Mouse (Mus musculus) intestine, embryonic 16.5 days (tissue): ENCODE results near the gene Aspscr1. TPM values are rescaled to one million over a fixed set of nuclear protein-coding genes. Genes with fewer than 3 reads are reported as not detected.

Experiments
- ATAC-seq: fragments of 200-750 bp; cut with Nextera tagmentation; 2 replicates; pipeline ENCODE4 v1.8.0; 2017; ENCODE audit warnings: moderate TSS enrichment, moderate library complexity
- H3K27ac ChIP-seq: fragments of 300-500 bp; sonication (generic); 2 replicates; pipeline ENCODE4 v1.5.1; 2014; ENCODE audit warnings: mild to moderate bottlenecking, low read length
- H3K27me3 ChIP-seq: fragments of 300-500 bp; sonication (generic); replicated peaks from 2 replicates; pipeline ENCODE4 v1.6.1; 2014; ENCODE audit warnings: low read length, control low read depth, mixed read lengths; ENCODE audit not compliant: control insufficient read depth, insufficient read depth
- H3K36me3 ChIP-seq: fragments of 300-500 bp; sonication (generic); 2 replicates; pipeline ENCODE4 v1.6.1; 2014; ENCODE audit warnings: low read length, control low read depth; ENCODE audit not compliant: control insufficient read depth, insufficient read depth
- H3K4me1 ChIP-seq: fragments of 300-500 bp; sonication (generic); 2 replicates; pipeline ENCODE4 v1.6.1; 2014; ENCODE audit warnings: low read length, control low read depth, mixed read lengths; ENCODE audit not compliant: control insufficient read depth, insufficient read depth
- H3K4me2 ChIP-seq: fragments of 300-500 bp; sonication (generic); 2 replicates; pipeline ENCODE4 v1.6.1; 2014; ENCODE audit warnings: low read depth, low read length, control low read depth
- H3K4me3 ChIP-seq: fragments of 300-500 bp; sonication (generic); 2 replicates; pipeline ENCODE4 v1.5.1; 2014; ENCODE audit warnings: mild to moderate bottlenecking, low read length
- H3K9ac ChIP-seq: fragments of 300-500 bp; sonication (generic); 2 replicates; pipeline ENCODE4 v1.6.1; 2014; ENCODE audit warnings: low read depth, low read length
- H3K9me3 ChIP-seq: fragments of 300-500 bp; sonication (generic); 2 replicates; pipeline ENCODE4 v1.6.1; 2016; ENCODE audit warnings: low read length, control low read depth; ENCODE audit not compliant: control insufficient read depth
- WGBS: fragments of 180-500 bp; shearing (Covaris S2); extraction: QIAGEN DNeasy Blood & Tissue Kit; methylation state at CpG from one replicate; pipeline ENCODE4 v1.1.7; 2014; 5-methylcytosine and 5-hydroxymethylcytosine counted together
- microRNA-seq: library from miRNA; unstranded; fragments of <30 nt; microRNA quantifications from one replicate; pipeline ENCODE4, GENCODE M21; 2016
- polyA plus RNA-seq: library from polyadenylated mRNA; unstranded; fragments of >200 nt; fragmentation: Nextera tagmentation; extraction: Ambion mirVana; gene quantifications from 2 replicates; pipeline ENCODE4 v1.2.1, GENCODE M21; 2015

Aspscr1 gene
- polyA plus RNA-seq, 1 experiment from 2014 or later: 108 TPM

DNA sequence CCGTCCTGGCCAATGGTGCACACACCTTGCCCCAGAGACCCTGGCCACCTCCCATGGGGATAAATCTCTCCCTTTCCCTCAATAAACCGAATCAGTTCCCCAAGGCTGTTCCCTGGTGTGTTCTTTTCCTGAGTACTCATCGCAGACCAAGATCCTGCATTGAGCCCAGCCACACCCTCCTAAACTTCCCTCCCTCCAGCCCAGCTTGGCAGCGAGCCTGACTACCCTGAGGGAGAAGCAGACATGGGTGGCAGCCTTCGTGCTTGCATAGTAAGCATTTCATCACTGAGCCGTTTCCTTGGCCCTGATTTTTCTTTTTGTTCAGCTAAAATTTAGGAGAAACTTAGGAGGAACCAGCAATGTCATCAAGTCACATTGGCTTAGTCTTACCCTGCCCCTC lies 60.7 kb downstream of the Aspscr1 start:
- no peak overlapping the region for H3K9ac ChIP-seq
- H3K27me3 ChIP-seq: no peaks in the 10 kb centered on the region
- no peak for ATAC-seq
- no peaks in the 10 kb centered on the region for H3K36me3 ChIP-seq
- H3K4me2 ChIP-seq: no peak overlapping the region
- H3K9me3 ChIP-seq: no peaks in the 10 kb centered on the region
- no peak overlapping the region for H3K27ac ChIP-seq
- no peaks in the 10 kb centered on the region for H3K4me1 ChIP-seq
- H3K4me3 ChIP-seq: no peak overlapping the region
- 51% methylated on average over 6 of the region's 6 CpGs for WGBS

DNA sequence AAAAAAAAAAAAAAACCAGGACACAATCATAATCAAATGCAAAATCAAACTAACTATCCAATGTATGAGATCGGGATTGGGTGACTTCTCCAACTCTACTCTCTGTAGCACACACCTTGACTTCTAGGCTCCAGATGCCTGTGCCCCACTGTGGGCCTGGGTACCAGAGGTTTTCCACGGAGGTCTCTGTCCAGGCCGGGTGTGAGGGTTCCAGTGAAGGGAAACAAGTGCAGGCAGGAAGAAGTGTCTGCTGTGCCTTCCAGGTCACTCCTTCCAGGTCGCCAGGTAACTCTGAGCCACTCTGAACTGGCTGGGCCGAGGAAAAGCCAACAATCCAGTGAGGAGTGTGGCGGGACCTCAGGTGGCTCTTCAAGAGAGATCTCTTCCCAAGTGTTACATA lies 63.7 kb downstream of the Aspscr1 start:
- no peak for ATAC-seq
- Histone ChIP-seq H3K9ac (no peak overlapping the region), H3K4me3 (no peak overlapping the region), H3K4me2 (no peak overlapping the region), H3K27ac (no peak overlapping the region), H3K4me1 (no peaks in the 10 kb centered on the region), H3K9me3 (no peaks in the 10 kb centered on the region), H3K36me3 (no peaks in the 10 kb centered on the region), H3K27me3 (no peaks in the 10 kb centered on the region)
- WGBS: 77% methylated on average over 6 of the region's 6 CpGs

DNA sequence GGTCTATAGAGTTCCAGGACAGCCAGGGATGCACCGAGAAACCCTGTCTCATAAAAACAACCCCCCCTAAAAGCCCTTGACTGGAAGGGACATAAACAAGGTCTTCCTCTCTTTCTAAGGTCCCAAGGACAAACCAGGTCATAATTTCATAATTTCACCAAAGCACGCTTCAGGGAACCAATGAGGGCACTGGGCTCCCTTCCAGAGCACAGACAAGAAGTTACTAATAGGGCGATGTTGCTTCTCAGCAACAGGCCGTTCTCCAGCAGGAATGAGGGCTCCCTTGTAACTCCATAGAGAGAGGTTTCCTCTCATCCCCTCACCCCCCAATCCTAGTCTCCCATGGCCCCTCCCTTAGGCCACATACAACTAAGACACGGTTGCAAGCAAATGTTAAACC lies 68.2 kb downstream of the Aspscr1 start:
- H3K4me2 ChIP-seq: no peak overlapping the region
- 86% methylated on average over 5 of the region's 5 CpGs for WGBS
- H3K9ac ChIP-seq: no peak overlapping the region
- H3K27me3 ChIP-seq: no peaks in the 10 kb centered on the region
- no peak for ATAC-seq
- no peaks in the 10 kb centered on the region for H3K36me3 ChIP-seq
- H3K9me3 ChIP-seq: no peaks in the 10 kb centered on the region
- H3K4me3 ChIP-seq: no peak overlapping the region
- H3K4me1 ChIP-seq: 0 out of 2 replicates have a peak, but pooled peaks cover 2% of the 10 kb centered on the region
- H3K27ac ChIP-seq: no peak overlapping the region

DNA sequence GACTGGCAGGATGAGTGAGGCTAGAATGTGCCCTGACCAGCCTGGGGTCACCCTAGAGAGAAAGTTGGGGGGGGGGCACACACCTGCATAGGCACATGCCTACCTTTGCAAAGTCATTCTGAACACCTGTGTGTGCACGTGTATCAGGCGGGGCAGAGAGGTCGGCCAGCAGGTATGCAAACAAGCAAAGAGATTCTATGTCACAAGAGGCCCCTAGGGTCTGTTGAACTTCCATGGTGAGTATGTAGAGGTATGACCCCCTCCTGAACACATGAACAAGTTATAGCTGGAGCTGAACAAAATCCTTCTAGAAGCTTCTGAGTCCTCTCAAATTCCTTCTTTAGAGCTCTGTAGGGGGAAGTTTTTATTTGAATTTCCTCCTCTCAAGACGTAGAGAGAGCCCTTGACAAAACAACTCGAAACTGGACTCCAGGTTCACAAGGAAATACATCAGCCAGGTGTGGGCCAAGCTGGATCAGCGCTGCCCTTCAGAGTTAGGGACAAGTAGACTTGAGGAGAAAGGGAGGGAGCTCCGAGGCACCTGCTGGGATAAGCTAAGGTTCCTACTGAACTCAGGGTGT lies 71.4 kb downstream of the Aspscr1 start:
- no peak for ATAC-seq
- Histone ChIP-seq H3K4me1 (0 out of 2 replicates have a peak, but pooled peaks cover 2% of the 10 kb centered on the region), H3K36me3 (no peaks in the 10 kb centered on the region), H3K9ac (0 out of 2 replicates have a peak overlapping the region, but pooled peaks have one; percentile 11), H3K27ac (no peak overlapping the region), H3K27me3 (no peaks in the 10 kb centered on the region), H3K9me3 (no peaks in the 10 kb centered on the region), H3K4me2 (no peak overlapping the region), H3K4me3 (no peak overlapping the region)
- WGBS: 65% methylated on average over 7 of the region's 7 CpGs

DNA sequence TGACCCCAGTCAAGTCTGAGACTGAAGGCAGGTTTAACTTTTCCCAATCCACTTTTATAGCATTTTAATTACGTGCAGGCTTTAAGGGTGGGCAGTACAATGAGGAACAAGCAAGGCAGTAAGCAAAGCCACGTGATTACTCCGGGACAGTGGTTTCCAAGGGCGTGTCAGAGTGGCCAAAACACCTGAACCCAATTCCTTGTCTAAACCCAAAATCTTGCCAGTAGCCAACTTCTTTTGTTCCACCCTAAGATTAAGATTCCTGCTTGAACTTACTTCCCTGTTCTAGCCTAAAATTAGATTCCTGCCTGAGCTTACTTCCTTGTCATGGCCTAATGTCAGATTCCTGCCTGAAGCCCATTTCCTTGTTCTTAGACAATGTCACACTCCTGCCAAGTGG lies 75.2 kb downstream of the Aspscr1 start:
- ATAC-seq: no peak
- H3K4me3 ChIP-seq: no peak overlapping the region
- WGBS: 71% methylated on average over 4 of the region's 4 CpGs
- no peak overlapping the region for H3K27ac ChIP-seq
- H3K9me3 ChIP-seq: no peaks in the 10 kb centered on the region
- no peaks in the 10 kb centered on the region for H3K36me3 ChIP-seq
- no peaks in the 10 kb centered on the region for H3K27me3 ChIP-seq
- 0 out of 2 replicates have a peak, but pooled peaks cover 2% of the 10 kb centered on the region for H3K4me1 ChIP-seq
- no peak overlapping the region for H3K4me2 ChIP-seq
- H3K9ac ChIP-seq: no peak overlapping the region

DNA sequence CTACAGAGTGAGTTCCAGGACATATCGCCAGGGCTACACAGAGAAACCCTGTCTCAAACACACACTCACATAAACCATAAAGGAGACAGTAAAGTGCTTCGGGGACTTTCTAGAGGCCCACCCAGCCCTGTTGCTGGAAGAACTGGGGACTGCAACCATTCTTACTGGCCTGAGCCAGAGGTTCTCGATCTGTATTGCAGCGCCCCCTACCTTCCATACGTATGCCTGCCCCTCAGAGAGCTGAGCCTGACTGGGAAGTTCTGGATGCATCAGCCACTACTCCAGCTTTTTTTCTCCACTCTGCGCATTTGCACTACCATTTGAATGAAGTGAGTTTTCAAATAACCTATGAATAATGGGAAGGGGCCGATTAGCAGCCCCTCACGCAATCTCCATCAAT lies 76.7 kb downstream of the Aspscr1 start:
- ATAC-seq: no peak
- no peak overlapping the region for H3K4me2 ChIP-seq
- no peaks in the 10 kb centered on the region for H3K36me3 ChIP-seq
- no peaks in the 10 kb centered on the region for H3K9me3 ChIP-seq
- H3K9ac ChIP-seq: no peak overlapping the region
- no peaks in the 10 kb centered on the region for H3K27me3 ChIP-seq
- no peak overlapping the region for H3K27ac ChIP-seq
- 64% methylated on average over 8 of the region's 8 CpGs for WGBS
- H3K4me3 ChIP-seq: no peak overlapping the region
- H3K4me1 ChIP-seq: no peaks in the 10 kb centered on the region

DNA sequence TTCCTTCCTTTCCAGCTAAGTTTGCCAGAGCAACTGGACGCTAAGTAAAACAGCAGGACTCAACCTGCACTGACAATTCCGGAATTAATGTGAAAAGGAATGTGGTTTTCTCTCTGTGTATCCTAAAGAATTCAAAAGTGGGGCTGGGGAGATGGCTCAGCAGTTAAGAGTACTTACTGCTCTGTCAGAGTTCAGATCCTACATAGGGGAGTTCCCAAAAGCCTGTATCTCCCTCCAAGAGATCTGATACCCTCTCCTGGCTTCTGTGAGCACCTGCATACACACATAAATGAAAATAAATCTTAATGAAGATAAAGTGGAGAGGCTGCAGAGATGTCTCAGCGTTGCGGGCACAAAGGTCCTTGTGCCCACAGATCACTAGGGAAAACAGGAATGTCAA lies 78.8 kb downstream of the Aspscr1 start:
- H3K27ac ChIP-seq: no peak overlapping the region
- no peak for ATAC-seq
- WGBS: 76% methylated on average over 4 of the region's 4 CpGs
- H3K36me3 ChIP-seq: no peaks in the 10 kb centered on the region
- no peak overlapping the region for H3K4me3 ChIP-seq
- no peaks in the 10 kb centered on the region for H3K27me3 ChIP-seq
- no peaks in the 10 kb centered on the region for H3K9me3 ChIP-seq
- H3K9ac ChIP-seq: no peak overlapping the region
- no peaks in the 10 kb centered on the region for H3K4me1 ChIP-seq
- no peak overlapping the region for H3K4me2 ChIP-seq

Small RNA genes within 50 kb of the gene (microRNA-seq; reads per million reads assigned to microRNA genes)
- 0.91 reads per million for gene Mir6936

Other genes with a start within 250 kb of the Aspscr1 start
- gene Nploc4, start 235.3 kb upstream of the Aspscr1 start, polyA plus RNA-seq: 19.5 and 20.0 TPM in 2 replicates
- not detected in 2 replicates for gene Tspan10, start 230.3 kb upstream of the Aspscr1 start, polyA plus RNA-seq
- 0.35 and 0.39 TPM in 2 replicates for gene Pde6g, start 219.5 kb upstream of the Aspscr1 start, polyA plus RNA-seq
- 21.0 and 24.6 TPM in 2 replicates for gene Oxld1, start 214.9 kb upstream of the Aspscr1 start, polyA plus RNA-seq
- 27.1 and 31.3 TPM in 2 replicates for gene Ccdc137, start 214.9 kb upstream of the Aspscr1 start, polyA plus RNA-seq
- 32.6 and 38.9 TPM in 2 replicates for gene Arl16, start 205.4 kb upstream of the Aspscr1 start, polyA plus RNA-seq
- gene Mrpl12, start 188.4 kb upstream of the Aspscr1 start, polyA plus RNA-seq: 228 and 239 TPM in 2 replicates
- 104 and 108 TPM in 2 replicates for gene Slc25a10, start 181.1 kb upstream of the Aspscr1 start, polyA plus RNA-seq
- gene Gcgr, start 142.3 kb upstream of the Aspscr1 start, polyA plus RNA-seq: 0.76 TPM in 2 replicates
- 119 and 129 TPM in 2 replicates for gene Mcrip1, start 123.2 kb upstream of the Aspscr1 start, polyA plus RNA-seq
- gene Ppp1r27, start 121.8 kb upstream of the Aspscr1 start, polyA plus RNA-seq: 0.37 TPM in 1 of 2 replicates, not detected in the other
- 1,365 and 1,538 TPM in 2 replicates for gene P4hb, start 99.7 kb upstream of the Aspscr1 start, polyA plus RNA-seq
- 626 and 641 TPM in 2 replicates for gene Arhgdia, start 91.3 kb upstream of the Aspscr1 start, polyA plus RNA-seq
- gene Alyref, start 74.6 kb upstream of the Aspscr1 start, polyA plus RNA-seq: 19.6 and 86.6 TPM in 2 replicates
- 164 and 171 TPM in 2 replicates for gene Anapc11, start 74.6 kb upstream of the Aspscr1 start, polyA plus RNA-seq
- gene Npb, start 64.5 kb upstream of the Aspscr1 start, polyA plus RNA-seq: 2.7 and 3.8 TPM in 2 replicates
- 393 and 441 TPM in 2 replicates for gene Pcyt2, start 55.0 kb upstream of the Aspscr1 start, polyA plus RNA-seq
- gene Sirt7, start 47.7 kb upstream of the Aspscr1 start, polyA plus RNA-seq: 47.7 and 52.9 TPM in 2 replicates
- 16.3 and 16.9 TPM in 2 replicates for gene Mafg, start 39.4 kb upstream of the Aspscr1 start, polyA plus RNA-seq
- 24.8 and 26.6 TPM in 2 replicates for gene Pycr1, start 29.2 kb upstream of the Aspscr1 start, polyA plus RNA-seq
- 0.26 TPM in 1 of 2 replicates, not detected in the other for gene Myadml2, start 24.8 kb upstream of the Aspscr1 start, polyA plus RNA-seq
- 0.54 and 1.0 TPM in 2 replicates for gene Notum, start 11.8 kb upstream of the Aspscr1 start, polyA plus RNA-seq
- gene Cenpx, start 40.8 kb downstream of the Aspscr1 start, polyA plus RNA-seq: 159 and 174 TPM in 2 replicates
- gene Lrrc45, start 41.0 kb downstream of the Aspscr1 start, polyA plus RNA-seq: 43.0 and 44.4 TPM in 2 replicates
- 30.4 and 31.2 TPM in 2 replicates for gene Rac3, start 48.5 kb downstream of the Aspscr1 start, polyA plus RNA-seq
- gene Dcxr, start 54.3 kb downstream of the Aspscr1 start, polyA plus RNA-seq: 56.0 and 65.0 TPM in 2 replicates
- 1.7 and 2.3 TPM in 2 replicates for gene Cbr2, start 59.1 kb downstream of the Aspscr1 start, polyA plus RNA-seq
- gene Hmga1b, start 89.8 kb downstream of the Aspscr1 start, polyA plus RNA-seq: 5.9 and 7.6 TPM in 2 replicates
- 40.6 and 40.7 TPM in 2 replicates for gene Rfng, start 111.2 kb downstream of the Aspscr1 start, polyA plus RNA-seq
- gene Gps1, start 111.3 kb downstream of the Aspscr1 start, polyA plus RNA-seq: 164 and 179 TPM in 2 replicates
- 78.6 and 82.0 TPM in 2 replicates for gene Dus1l, start 123.4 kb downstream of the Aspscr1 start, polyA plus RNA-seq
- 42.0 and 47.6 TPM in 2 replicates for gene Fasn, start 151.6 kb downstream of the Aspscr1 start, polyA plus RNA-seq